Mouse (Mus musculus) lung, postnatal 0 days (tissue): ENCODE measurements around the gene Cpd.

Experiments
- CTCF ChIP-seq: IDR thresholded peaks from 2 replicates; pipeline ENCODE4 v1.5.1; 2016; ENCODE audit warnings: antibody characterized with exemption, mild to moderate bottlenecking
- EP300 ChIP-seq: IDR thresholded peaks from 2 replicates; pipeline ENCODE4 v1.6.1; 2016; ENCODE audit warnings: antibody characterized with exemption, mild to moderate bottlenecking, control low read depth

GRCm38 (mm10) chr11:76806026-76806425 is 40.8 kb downstream of the Cpd start:
- TF ChIP-seq CTCF (no peak), EP300 (no peak)
